Mouse (Mus musculus) kidney, adult 2 months (tissue): Measurements from ENCODE around the gene Hipk2.

Experiments used
- CTCF ChIP-seq: fragments of 200-500 bp; conservative IDR thresholded peaks from 2 replicates; pipeline ENCODE4 v1.5.1; 2011; ENCODE audit warnings: low read depth, mild to moderate bottlenecking, control low read depth, low read length, moderate library complexity, mixed read lengths; ENCODE audit not compliant: insufficient read depth, insufficient read length
- POLR2A ChIP-seq: fragments of 200-500 bp; IDR thresholded peaks from one replicate; pipeline ENCODE4 v1.6.1; 2011; ENCODE audit warnings: low read depth, low read length, control low read depth

GRCm38 (mm10) chr6:38900073-38900472, 24.1 kb upstream of the Hipk2 start:
- TF ChIP-seq CTCF (no peak), POLR2A (no peak)
